Mouse (Mus musculus): ENCODE measurements around the gene Cd36. TPM values are rescaled to one million over a fixed set of nuclear protein-coding genes. Genes with fewer than 3 reads are reported as not detected.
"Not testable (repeated sequence)": the region's sequence is repeated elsewhere in the genome, so short reads cannot be mapped to it uniquely, and the experiment has no call there.

The Cd36 gene
- polyA plus RNA-seq (2014; fragmentation: Nextera tagmentation; extraction: Ambion mirVana) = 0.87 and 0.96 TPM in 2 replicates

DNA sequence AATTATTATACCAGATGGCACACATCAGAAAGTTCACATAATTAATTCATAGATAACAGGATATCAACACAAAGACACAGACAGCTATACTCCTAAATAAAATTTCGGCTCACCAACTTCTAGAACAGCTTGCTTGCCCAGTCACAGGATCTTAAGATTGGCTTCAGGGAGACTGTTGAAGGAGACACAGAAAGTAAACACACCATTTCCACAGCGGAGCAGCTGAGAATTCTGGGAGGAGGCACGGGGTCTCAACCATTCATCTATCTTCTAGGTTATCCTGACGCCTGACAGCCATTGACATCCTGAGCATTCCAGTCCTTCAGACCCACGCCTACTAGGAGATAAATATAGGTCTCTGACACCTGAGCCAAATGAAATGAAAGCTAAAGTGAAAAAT is at the start of gene Cd36:
Cd36 (minus strand) TSS at position 204 of the 400 bp plus-strand sequence.
- ATAC-seq (replicated peaks; ENCODE audit: low FRiP score) = no peak

GRCm38 (mm10) chr5:17934501-17934900 is 45.9 kb upstream of the Cd36 start:
- Histone ChIP-seq H3K9ac (ENCODE audit: low read length) (no peak overlapping the region), H3K36me3 (ENCODE audit: control insufficient read depth, insufficient read depth, low read length) (no peaks in the 10 kb centered on the region), H3K9me3 (ENCODE audit: control insufficient read depth, low read length) (no peaks in the 10 kb centered on the region), H3K27ac (ENCODE audit: low read depth, low read length) (no peak overlapping the region), H3K4me3 (ENCODE audit: low read depth, low read length) (no peak overlapping the region), H3K4me1 (replicated peaks; ENCODE audit: control insufficient read depth, insufficient read depth, low read length) (no peaks in the 10 kb centered on the region), H3K4me2 (ENCODE audit: low read depth, low read length, severe bottlenecking) (no peak overlapping the region), H3K27me3 (ENCODE audit: control insufficient read depth, insufficient read depth, low read length) (no peaks in the 10 kb centered on the region)
- ATAC-seq (replicated peaks; ENCODE audit: low FRiP score) (no peak), DNase-seq (ENCODE audit: low spot score) (no peak)
- WGBS = 42% methylated on average over 1 of the region's 1 CpGs

More for the DNA sequence above, at the start of gene Cd36:
- no peaks in the 10 kb centered on the region for H3K27me3 ChIP-seq (ENCODE audit: control insufficient read depth, insufficient read depth, low read length)
- H3K36me3 ChIP-seq (ENCODE audit: control insufficient read depth, insufficient read depth, low read length) = no peaks in the 10 kb centered on the region
- H3K4me2 ChIP-seq (ENCODE audit: low read depth, low read length, severe bottlenecking) = no peak within 1 kb of the TSS
- no peak for DNase-seq (ENCODE audit: low spot score)
- H3K27ac ChIP-seq (ENCODE audit: low read depth, low read length) = no peak within 1 kb of the TSS
- H3K4me3 ChIP-seq (ENCODE audit: low read depth, low read length) = no peak within 1 kb of the TSS
- H3K9ac ChIP-seq (ENCODE audit: low read length) = no peak within 1 kb of the TSS
- H3K4me1 ChIP-seq (replicated peaks; ENCODE audit: control insufficient read depth, insufficient read depth, low read length) = no peaks in the 10 kb centered on the region
- 68% methylated on average over 5 of the region's 5 CpGs for WGBS
- H3K9me3 ChIP-seq (ENCODE audit: control insufficient read depth, low read length) = no peaks in the 10 kb centered on the region

DNA sequence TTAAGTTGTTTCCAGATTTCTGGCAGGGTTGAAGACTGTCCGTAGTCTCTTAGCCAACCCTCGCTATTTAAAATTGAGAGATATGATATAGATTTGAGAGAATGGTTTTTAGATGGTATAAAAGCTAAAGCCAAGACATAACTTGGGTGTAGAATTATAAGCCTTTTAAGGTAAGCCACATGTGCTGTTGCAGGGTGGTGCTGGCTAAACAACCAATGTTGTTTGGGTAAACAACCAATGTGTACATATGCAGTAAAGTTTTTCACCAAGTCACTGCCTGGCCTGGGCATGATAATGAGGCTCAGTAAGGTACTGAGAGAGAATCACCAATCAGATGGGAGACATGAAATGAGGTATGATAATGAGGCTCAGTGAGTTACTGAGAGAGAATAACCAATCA is 43.0 kb upstream of the Cd36 start:
- not testable (repeated sequence) for H3K36me3 ChIP-seq (ENCODE audit: control insufficient read depth, insufficient read depth, low read length); DNase-seq (ENCODE audit: low spot score); H3K27ac ChIP-seq (ENCODE audit: low read depth, low read length); H3K4me2 ChIP-seq (ENCODE audit: low read depth, low read length, severe bottlenecking); H3K4me1 ChIP-seq (replicated peaks; ENCODE audit: control insufficient read depth, insufficient read depth, low read length); H3K9me3 ChIP-seq (ENCODE audit: control insufficient read depth, low read length); H3K9ac ChIP-seq (ENCODE audit: low read length); ATAC-seq (replicated peaks; ENCODE audit: low FRiP score); H3K27me3 ChIP-seq (ENCODE audit: control insufficient read depth, insufficient read depth, low read length); H3K4me3 ChIP-seq (ENCODE audit: low read depth, low read length)
- 96% methylated on average over 2 of the region's 2 CpGs for WGBS

- Histone ChIP-seq H3K36me3 (ENCODE audit: control insufficient read depth, insufficient read depth, low read length) (no peaks in the 10 kb centered on the region), H3K9ac (ENCODE audit: low read length) (no peak overlapping the region), H3K4me2 (ENCODE audit: low read depth, low read length, severe bottlenecking) (no peak overlapping the region), H3K27ac (ENCODE audit: low read depth, low read length) (no peak overlapping the region), H3K4me3 (ENCODE audit: low read depth, low read length) (no peak overlapping the region), H3K9me3 (ENCODE audit: control insufficient read depth, low read length) (no peaks in the 10 kb centered on the region), H3K27me3 (ENCODE audit: control insufficient read depth, insufficient read depth, low read length) (no peaks in the 10 kb centered on the region), H3K4me1 (replicated peaks; ENCODE audit: control insufficient read depth, insufficient read depth, low read length) (no peaks in the 10 kb centered on the region)
- ATAC-seq (replicated peaks; ENCODE audit: low FRiP score) = no peak
- WGBS = 72% methylated on average over 7 of the region's 7 CpGs
- no peak for DNase-seq (ENCODE audit: low spot score)
These were observed 40.5 kb upstream of the Cd36 start for GRCm38 (mm10) chr5:17929006-17929567.

DNA sequence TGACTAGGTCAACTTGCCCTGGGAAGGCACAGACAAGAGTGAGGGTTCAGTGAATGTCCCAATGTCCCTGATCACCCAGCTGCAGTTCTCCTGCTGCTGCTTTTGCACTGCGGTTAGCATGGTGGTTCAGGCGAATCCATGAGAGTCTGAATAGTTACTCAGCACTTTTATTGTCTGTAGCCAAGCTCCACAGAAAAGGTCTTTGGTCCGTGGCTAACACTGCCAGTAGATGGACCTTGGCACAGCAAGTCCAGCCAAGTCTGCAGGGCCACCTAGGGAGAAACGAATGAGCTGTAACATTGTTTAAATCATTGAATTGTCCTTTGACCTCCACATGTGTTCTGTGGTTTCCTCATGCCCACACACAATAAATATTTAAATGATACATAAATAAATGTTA is 39.9 kb upstream of the Cd36 start:
- Histone ChIP-seq H3K9me3 (ENCODE audit: control insufficient read depth, low read length) (no peaks in the 10 kb centered on the region), H3K36me3 (ENCODE audit: control insufficient read depth, insufficient read depth, low read length) (no peaks in the 10 kb centered on the region), H3K9ac (ENCODE audit: low read length) (no peak overlapping the region), H3K27ac (ENCODE audit: low read depth, low read length) (no peak overlapping the region), H3K4me1 (replicated peaks; ENCODE audit: control insufficient read depth, insufficient read depth, low read length) (no peaks in the 10 kb centered on the region), H3K4me3 (ENCODE audit: low read depth, low read length) (no peak overlapping the region), H3K4me2 (ENCODE audit: low read depth, low read length, severe bottlenecking) (no peak overlapping the region), H3K27me3 (ENCODE audit: control insufficient read depth, insufficient read depth, low read length) (no peaks in the 10 kb centered on the region)
- no peak for DNase-seq (ENCODE audit: low spot score)
- ATAC-seq (replicated peaks; ENCODE audit: low FRiP score) = no peak
- WGBS = 52% methylated on average over 4 of the region's 4 CpGs

GRCm38 (mm10) chr5:17924085-17924518 is 35.5 kb upstream of the Cd36 start:
- no peaks in the 10 kb centered on the region for H3K9me3 ChIP-seq (ENCODE audit: control insufficient read depth, low read length)
- no peaks in the 10 kb centered on the region for H3K27me3 ChIP-seq (ENCODE audit: control insufficient read depth, insufficient read depth, low read length)
- H3K4me2 ChIP-seq (ENCODE audit: low read depth, low read length, severe bottlenecking) = no peak overlapping the region
- no peak overlapping the region for H3K27ac ChIP-seq (ENCODE audit: low read depth, low read length)
- ATAC-seq (replicated peaks; ENCODE audit: low FRiP score) (no peak), DNase-seq (ENCODE audit: low spot score) (no peak)
- WGBS = 69% methylated on average over 2 of the region's 2 CpGs
- H3K4me3 ChIP-seq (ENCODE audit: low read depth, low read length) = no peak overlapping the region
- no peaks in the 10 kb centered on the region for H3K4me1 ChIP-seq (replicated peaks; ENCODE audit: control insufficient read depth, insufficient read depth, low read length)
- no peak overlapping the region for H3K9ac ChIP-seq (ENCODE audit: low read length)
- H3K36me3 ChIP-seq (ENCODE audit: control insufficient read depth, insufficient read depth, low read length) = no peaks in the 10 kb centered on the region

GRCm38 (mm10) chr5:17923648-17924047 is 35.0 kb upstream of the Cd36 start:
- H3K9ac ChIP-seq (ENCODE audit: low read length) = no peak overlapping the region
- H3K36me3 ChIP-seq (ENCODE audit: control insufficient read depth, insufficient read depth, low read length) = no peaks in the 10 kb centered on the region
- ATAC-seq (replicated peaks; ENCODE audit: low FRiP score) (no peak), DNase-seq (ENCODE audit: low spot score) (no peak)
- H3K27me3 ChIP-seq (ENCODE audit: control insufficient read depth, insufficient read depth, low read length) = no peaks in the 10 kb centered on the region
- WGBS = 80% methylated on average over 3 of the region's 3 CpGs
- H3K9me3 ChIP-seq (ENCODE audit: control insufficient read depth, low read length) = no peaks in the 10 kb centered on the region
- H3K4me3 ChIP-seq (ENCODE audit: low read depth, low read length) = no peak overlapping the region
- H3K27ac ChIP-seq (ENCODE audit: low read depth, low read length) = no peak overlapping the region
- H3K4me2 ChIP-seq (ENCODE audit: low read depth, low read length, severe bottlenecking) = no peak overlapping the region
- H3K4me1 ChIP-seq (replicated peaks; ENCODE audit: control insufficient read depth, insufficient read depth, low read length) = no peaks in the 10 kb centered on the region

DNA sequence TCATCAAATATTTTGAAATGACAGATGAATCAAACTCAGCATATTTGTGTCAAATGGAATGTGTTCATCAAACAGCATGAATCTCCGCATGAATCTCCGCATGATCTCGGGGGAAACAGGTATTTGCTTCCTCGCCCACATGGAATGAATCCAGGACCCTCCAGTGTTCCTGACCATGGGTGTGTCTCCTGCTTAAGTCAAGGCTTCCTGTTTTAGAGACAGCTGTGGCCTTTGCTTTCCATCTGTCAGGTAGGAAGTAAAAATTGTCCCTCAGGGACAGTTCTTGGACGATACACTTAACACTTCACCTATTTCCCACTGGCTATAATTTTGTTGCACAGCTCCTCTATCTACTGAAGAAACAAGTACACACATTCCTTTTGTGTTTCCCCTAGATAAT is 30.4 kb upstream of the Cd36 start:
- Histone ChIP-seq H3K36me3 (ENCODE audit: control insufficient read depth, insufficient read depth, low read length) (no peaks in the 10 kb centered on the region), H3K9me3 (ENCODE audit: control insufficient read depth, low read length) (no peaks in the 10 kb centered on the region), H3K27ac (ENCODE audit: low read depth, low read length) (no peak overlapping the region), H3K4me2 (ENCODE audit: low read depth, low read length, severe bottlenecking) (no peak overlapping the region), H3K27me3 (ENCODE audit: control insufficient read depth, insufficient read depth, low read length) (no peaks in the 10 kb centered on the region), H3K4me3 (ENCODE audit: low read depth, low read length) (no peak overlapping the region), H3K9ac (ENCODE audit: low read length) (no peak overlapping the region), H3K4me1 (replicated peaks; ENCODE audit: control insufficient read depth, insufficient read depth, low read length) (no peaks in the 10 kb centered on the region)
- WGBS = 86% methylated on average over 5 of the region's 5 CpGs
- ATAC-seq (replicated peaks; ENCODE audit: low FRiP score) (no peak), DNase-seq (ENCODE audit: low spot score) (no peak)

GRCm38 (mm10) chr5:17904766-17905165 is 16.2 kb upstream of the Cd36 start:
- 75% methylated on average over 7 of the region's 7 CpGs for WGBS
- Histone ChIP-seq H3K36me3 (ENCODE audit: control insufficient read depth, insufficient read depth, low read length) (no peaks in the 10 kb centered on the region), H3K9me3 (ENCODE audit: control insufficient read depth, low read length) (no peaks in the 10 kb centered on the region), H3K27me3 (ENCODE audit: control insufficient read depth, insufficient read depth, low read length) (no peaks in the 10 kb centered on the region), H3K27ac (ENCODE audit: low read depth, low read length) (no peak overlapping the region), H3K4me1 (replicated peaks; ENCODE audit: control insufficient read depth, insufficient read depth, low read length) (no peaks in the 10 kb centered on the region), H3K4me3 (ENCODE audit: low read depth, low read length) (no peak overlapping the region), H3K4me2 (ENCODE audit: low read depth, low read length, severe bottlenecking) (no peak overlapping the region), H3K9ac (ENCODE audit: low read length) (no peak overlapping the region)
- ATAC-seq (replicated peaks; ENCODE audit: low FRiP score) (no peak), DNase-seq (ENCODE audit: low spot score) (no peak)

Data from forebrain, embryonic 11.5 days (tissue).